Mouse (Mus musculus): ENCODE data around the gene Urad. TPM values are rescaled to one million over a fixed set of nuclear protein-coding genes. Genes with fewer than 3 reads are reported as not detected.

Gene Urad
- polyA plus RNA-seq, 1 experiment: not detected

- peaks cover 13% of the 10 kb centered on the region; the same call in 1 of the 2 replicates for H3K4me1 ChIP-seq (ENCODE audit: control insufficient read depth, insufficient read depth, insufficient read length)
- WGBS: 91% methylated on average over 13 of the region's 13 CpGs
- no peaks in the 10 kb centered on the region for H3K27me3 ChIP-seq (ENCODE audit: control insufficient read depth, insufficient read depth, low read length)
- DNase-seq (ENCODE audit: low read depth in 1 of 2, low spot score in 2 of 2): no peak
- no peak overlapping the region for H3K4me3 ChIP-seq (ENCODE audit: extremely low read depth, insufficient read depth, insufficient read length)
- H3K36me3 ChIP-seq (ENCODE audit: control insufficient read depth, insufficient read depth, low read length): no peaks in the 10 kb centered on the region
- H3K27ac ChIP-seq (ENCODE audit: insufficient read depth, low read length): no peak overlapping the region
- no peak for TF ChIP-seq CTCF (IDR thresholded peaks at IDR 0.05; ENCODE audit: extremely low read depth, insufficient read depth, insufficient read length, insufficient replicate concordance)
- no peak for TF ChIP-seq POLR2A (IDR thresholded peaks at IDR 0.05; ENCODE audit: low read depth, low read length)
Observed at GRCm38 (mm10) chr5:147356260-147357055, 34.2 kb upstream of the Urad start.

- H3K27me3 ChIP-seq (ENCODE audit: control insufficient read depth, insufficient read depth, low read length): no peaks in the 10 kb centered on the region
- H3K27ac ChIP-seq (ENCODE audit: insufficient read depth, low read length): no peak overlapping the region
- H3K4me1 ChIP-seq (ENCODE audit: control insufficient read depth, insufficient read depth, insufficient read length): peaks cover 13% of the 10 kb centered on the region; the same call in 1 of the 2 replicates
- WGBS: 90% methylated on average over 3 of the region's 3 CpGs
- no peaks in the 10 kb centered on the region for H3K36me3 ChIP-seq (ENCODE audit: control insufficient read depth, insufficient read depth, low read length)
- no peak overlapping the region for H3K4me3 ChIP-seq (ENCODE audit: extremely low read depth, insufficient read depth, insufficient read length)
- DNase-seq (ENCODE audit: low read depth in 1 of 2, low spot score in 2 of 2): no peak
- TF ChIP-seq CTCF (IDR thresholded peaks at IDR 0.05; ENCODE audit: extremely low read depth, insufficient read depth, insufficient read length, insufficient replicate concordance): no peak
Observed at GRCm38 (mm10) chr5:147355788-147356187, 33.5 kb upstream of the Urad start.

GRCm38 (mm10) chr5:147354985-147355384 is 32.7 kb upstream of the Urad start:
- no peak for TF ChIP-seq CTCF (IDR thresholded peaks at IDR 0.05; ENCODE audit: extremely low read depth, insufficient read depth, insufficient read length, insufficient replicate concordance)
- H3K27me3 ChIP-seq (ENCODE audit: control insufficient read depth, insufficient read depth, low read length): no peaks in the 10 kb centered on the region
- H3K4me1 ChIP-seq (ENCODE audit: control insufficient read depth, insufficient read depth, insufficient read length): peaks cover 13% of the 10 kb centered on the region; the same call in 1 of the 2 replicates
- no peak overlapping the region for H3K4me3 ChIP-seq (ENCODE audit: extremely low read depth, insufficient read depth, insufficient read length)
- DNase-seq (ENCODE audit: low read depth in 1 of 2, low spot score in 2 of 2): no peak
- WGBS: 73% methylated on average over 8 of the region's 8 CpGs
- peak overlapping the region; percentile 7; the same call in 1 of the 2 replicates for H3K27ac ChIP-seq (ENCODE audit: insufficient read depth, low read length)
- no peaks in the 10 kb centered on the region for H3K36me3 ChIP-seq (ENCODE audit: control insufficient read depth, insufficient read depth, low read length)

GRCm38 (mm10) chr5:147354161-147354780 is 32.0 kb upstream of the Urad start:
- TF ChIP-seq CTCF (IDR thresholded peaks at IDR 0.05; ENCODE audit: extremely low read depth, insufficient read depth, insufficient read length, insufficient replicate concordance): no peak
- no peak for TF ChIP-seq POLR2A (IDR thresholded peaks at IDR 0.05; ENCODE audit: low read depth, low read length)
- DNase-seq (ENCODE audit: low read depth in 1 of 2, low spot score in 2 of 2): no peak
- H3K4me1 ChIP-seq (ENCODE audit: control insufficient read depth, insufficient read depth, insufficient read length): peaks cover 13% of the 10 kb centered on the region; the same call in 1 of the 2 replicates
- H3K4me3 ChIP-seq (ENCODE audit: extremely low read depth, insufficient read depth, insufficient read length): no peak overlapping the region
- no peaks in the 10 kb centered on the region for H3K36me3 ChIP-seq (ENCODE audit: control insufficient read depth, insufficient read depth, low read length)
- no peaks in the 10 kb centered on the region for H3K27me3 ChIP-seq (ENCODE audit: control insufficient read depth, insufficient read depth, low read length)
- 0 out of 2 replicates have a peak overlapping the region, but pooled peaks have one; percentile 8 for H3K27ac ChIP-seq (ENCODE audit: insufficient read depth, low read length)
- 66% methylated on average over 17 of the region's 17 CpGs for whole genome bisulfite sequencing

GRCm38 (mm10) chr5:147351931-147352330 is 29.7 kb upstream of the Urad start:
- no peaks in the 10 kb centered on the region for H3K27me3 ChIP-seq (ENCODE audit: control insufficient read depth, insufficient read depth, low read length)
- WGBS: 47% methylated on average over 8 of the region's 8 CpGs
- H3K4me3 ChIP-seq (ENCODE audit: extremely low read depth, insufficient read depth, insufficient read length): no peak overlapping the region
- no peak for TF ChIP-seq POLR2A (IDR thresholded peaks at IDR 0.05; ENCODE audit: low read depth, low read length)
- no peak for TF ChIP-seq CTCF (IDR thresholded peaks at IDR 0.05; ENCODE audit: extremely low read depth, insufficient read depth, insufficient read length, insufficient replicate concordance)
- H3K36me3 ChIP-seq (ENCODE audit: control insufficient read depth, insufficient read depth, low read length): no peaks in the 10 kb centered on the region
- peak in 1 of 2 experiments; percentile 26 for DNase-seq (ENCODE audit: low read depth in 1 of 2, low spot score in 2 of 2)
- H3K27ac ChIP-seq (ENCODE audit: insufficient read depth, low read length): no peak overlapping the region
- H3K4me1 ChIP-seq (ENCODE audit: control insufficient read depth, insufficient read depth, insufficient read length): peaks cover 13% of the 10 kb centered on the region; the same call in 1 of the 2 replicates

GRCm38 (mm10) chr5:147345981-147346380 is 23.7 kb upstream of the Urad start:
- TF ChIP-seq CTCF (IDR thresholded peaks at IDR 0.05; ENCODE audit: extremely low read depth, insufficient read depth, insufficient read length, insufficient replicate concordance): peak; percentile 22; the same call in 1 of the 2 replicates
- TF ChIP-seq POLR2A (IDR thresholded peaks at IDR 0.05; ENCODE audit: low read depth, low read length): no peak
- 91% methylated on average over 1 of the region's 1 CpGs for WGBS
- Histone ChIP-seq H3K27me3 (ENCODE audit: control insufficient read depth, insufficient read depth, low read length) (no peaks in the 10 kb centered on the region), H3K36me3 (ENCODE audit: control insufficient read depth, insufficient read depth, low read length) (no peaks in the 10 kb centered on the region), H3K4me1 (ENCODE audit: control insufficient read depth, insufficient read depth, insufficient read length) (peaks cover 5% of the 10 kb centered on the region; the same call in 1 of the 2 replicates), H3K4me3 (ENCODE audit: extremely low read depth, insufficient read depth, insufficient read length) (no peak overlapping the region), H3K27ac (ENCODE audit: insufficient read depth, low read length) (no peak overlapping the region)
- no peak for DNase-seq (ENCODE audit: low read depth in 1 of 2, low spot score in 2 of 2)

Measured in spleen, adult 2 months (tissue).